Mouse (Mus musculus): ENCODE results near the gene Ckmt2. TPM values are rescaled to one million over a fixed set of nuclear protein-coding genes. Genes with fewer than 3 reads are reported as not detected.

Gene Ckmt2
- 1,000 to 10,000 TPM; 1,267 to 1,509 TPM for total RNA-seq (2021)
- long read RNA-seq, experiment 1, transcript Ckmt2-201 (10 exons, 1,486 nt) = major isoform, 1,388 of 1,448 reads
- long read RNA-seq, experiment 1, partial matches to known transcripts = 42 of 1,448 reads
- long read RNA-seq, experiment 1, other reads (novel, unspliced or antisense) = 18 of 1,448 reads
- long read RNA-seq, experiment 2, transcript Ckmt2-201 (10 exons, 1,486 nt) = major isoform, 715 of 759 reads
- long read RNA-seq, experiment 2, partial matches to known transcripts = 32 of 759 reads
- long read RNA-seq, experiment 2, other reads (novel, unspliced or antisense) = 12 of 759 reads

DNA sequence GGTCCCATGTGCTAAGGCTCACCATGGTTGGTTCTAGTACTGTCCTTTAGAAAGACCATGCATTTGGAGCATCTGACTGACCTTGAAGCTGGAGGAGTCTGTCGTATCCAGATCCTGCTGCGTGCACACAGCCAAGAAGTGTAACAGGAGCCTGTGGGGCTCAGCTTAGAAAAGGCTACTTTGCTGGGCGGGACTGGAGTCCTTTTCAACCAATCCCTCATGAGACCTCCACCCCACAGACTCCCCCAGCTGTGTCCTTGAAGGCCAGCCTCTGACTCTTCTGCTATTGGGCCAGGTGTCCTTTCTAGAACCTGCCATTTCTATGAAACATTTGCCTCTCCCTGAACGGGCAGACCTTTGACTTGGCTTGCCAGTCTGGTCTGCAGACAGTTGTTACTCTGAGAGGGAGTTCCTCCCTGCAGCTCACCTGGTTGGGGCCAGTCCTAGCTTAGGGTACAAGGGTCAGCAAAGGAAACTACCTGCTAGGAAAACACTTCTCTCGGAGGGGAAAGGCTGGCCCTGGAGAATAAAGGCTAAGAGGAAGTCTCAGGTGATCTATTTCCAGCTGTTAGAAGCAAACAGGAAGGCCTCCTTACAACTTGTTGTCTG lies at the start of gene Ckmt2:
Ckmt2 (minus strand) TSS at position 145 of the 609 bp plus-strand sequence.
- peak; percentile 86 for DNase-seq (ENCODE audit: low spot score)

DNA sequence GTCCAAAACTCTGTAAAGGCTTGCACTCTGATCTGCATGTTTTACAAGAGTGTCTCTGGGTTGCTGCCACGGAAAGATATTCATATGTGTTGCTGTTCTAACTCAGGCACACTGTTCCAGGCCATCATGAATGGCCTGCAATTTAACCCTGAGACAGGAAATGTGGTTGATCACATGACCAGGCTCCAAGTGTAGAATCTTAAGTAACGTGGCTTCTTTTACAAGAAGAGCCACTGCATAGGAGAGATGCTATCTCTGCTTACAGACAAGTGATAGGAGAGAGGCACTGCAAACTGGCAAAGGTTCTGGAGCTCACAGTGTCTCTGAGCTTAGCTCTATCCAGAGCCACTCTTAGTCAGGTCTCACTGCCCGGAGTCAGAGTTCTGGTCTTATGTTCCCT lies 44.3 kb upstream of the Ckmt2 start:
- no peak for DNase-seq (ENCODE audit: low spot score)

DNA sequence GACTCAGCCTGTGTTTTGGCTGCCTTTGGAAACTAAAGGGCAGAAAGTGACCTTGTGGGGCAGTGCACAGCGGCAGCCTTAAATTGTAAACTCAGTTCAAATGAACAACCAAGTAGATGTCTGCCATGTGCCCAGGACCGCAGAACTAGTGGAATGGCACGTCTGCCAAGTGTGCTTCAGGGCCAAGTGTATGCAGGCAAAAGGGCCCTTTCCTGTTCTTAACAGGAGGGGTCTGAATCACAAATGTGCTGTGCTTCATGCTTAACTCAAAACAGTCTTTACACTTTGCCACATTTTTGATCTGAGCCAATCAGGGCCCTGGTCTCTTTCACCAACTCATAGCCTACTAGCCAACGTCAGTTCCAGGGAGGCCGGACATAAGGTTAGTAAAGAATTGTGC lies 42.1 kb upstream of the Ckmt2 start:
- DNase-seq (ENCODE audit: low spot score) = no peak

DNA sequence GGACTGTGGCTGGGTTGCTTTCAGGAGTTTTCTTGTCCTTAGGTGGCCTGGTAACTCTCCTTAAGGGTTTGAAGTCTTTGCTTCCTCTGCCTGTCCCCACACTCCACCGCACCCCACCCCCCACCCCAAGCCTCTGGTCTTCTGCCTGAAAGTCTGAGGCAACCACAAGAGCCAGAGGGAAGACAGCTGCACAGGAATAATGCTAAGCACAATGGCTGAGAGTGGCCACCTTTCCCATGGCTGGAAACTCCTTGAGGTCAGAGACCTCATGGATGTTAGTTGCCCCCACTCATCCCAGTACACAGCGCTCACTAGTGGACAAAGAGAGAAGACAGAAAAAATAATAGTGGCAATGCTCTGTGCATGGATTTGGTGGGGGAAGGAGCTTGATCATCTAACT lies 41.1 kb upstream of the Ckmt2 start:
- no peak for DNase-seq (ENCODE audit: low spot score)

DNA sequence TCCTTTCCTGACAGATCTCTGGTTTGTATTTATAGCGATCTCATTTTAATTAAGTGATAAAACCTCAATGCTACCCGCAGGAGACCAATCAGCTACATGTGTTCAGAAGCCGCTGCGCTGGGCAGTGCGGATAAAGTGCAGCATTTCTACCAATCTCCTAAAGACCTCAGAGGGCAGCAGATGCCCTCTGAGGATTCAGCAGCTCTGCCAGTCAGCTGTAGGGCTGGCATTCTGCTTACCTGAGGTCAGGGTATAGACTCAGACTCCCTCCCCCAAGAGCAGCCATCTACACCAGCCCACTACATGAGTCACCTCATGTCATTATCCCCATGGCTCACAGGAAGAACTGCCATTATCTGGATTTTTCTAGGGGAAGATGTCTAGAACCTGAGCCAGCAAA lies 39.6 kb upstream of the Ckmt2 start:
- DNase-seq (ENCODE audit: low spot score) = no peak

DNA sequence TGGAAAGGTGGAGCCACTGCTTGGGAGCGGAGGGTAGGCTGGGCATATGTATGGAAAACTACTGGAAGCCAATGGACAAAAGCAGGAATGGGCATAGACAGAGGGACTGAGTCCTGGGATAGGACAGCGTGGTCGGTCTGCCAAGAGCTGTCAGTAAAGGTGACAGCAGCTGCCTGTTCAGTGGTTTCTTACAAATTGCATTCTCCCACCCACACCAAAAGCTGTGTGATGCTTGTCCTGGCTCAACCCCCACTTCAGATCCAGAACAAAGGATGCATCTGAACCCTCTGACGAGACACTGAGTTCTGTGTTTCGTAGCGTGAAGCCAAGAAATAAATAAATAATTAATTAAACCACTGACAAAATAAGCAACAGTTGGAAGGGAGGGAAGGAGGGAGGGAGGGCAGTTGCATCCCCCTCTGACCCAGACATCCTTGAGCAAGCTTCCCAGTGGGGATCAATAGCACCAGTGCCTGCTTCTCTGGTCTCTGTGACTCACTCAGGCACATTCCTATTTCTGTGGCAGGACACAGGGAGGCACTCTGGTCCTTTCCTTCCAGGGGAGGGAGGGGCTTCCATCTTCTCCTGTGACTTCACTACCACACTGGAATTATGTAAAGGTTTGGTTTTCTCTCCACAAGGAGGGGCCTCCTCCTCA lies 39.0 kb upstream of the Ckmt2 start:
- no peak for DNase-seq (ENCODE audit: low spot score)

DNA sequence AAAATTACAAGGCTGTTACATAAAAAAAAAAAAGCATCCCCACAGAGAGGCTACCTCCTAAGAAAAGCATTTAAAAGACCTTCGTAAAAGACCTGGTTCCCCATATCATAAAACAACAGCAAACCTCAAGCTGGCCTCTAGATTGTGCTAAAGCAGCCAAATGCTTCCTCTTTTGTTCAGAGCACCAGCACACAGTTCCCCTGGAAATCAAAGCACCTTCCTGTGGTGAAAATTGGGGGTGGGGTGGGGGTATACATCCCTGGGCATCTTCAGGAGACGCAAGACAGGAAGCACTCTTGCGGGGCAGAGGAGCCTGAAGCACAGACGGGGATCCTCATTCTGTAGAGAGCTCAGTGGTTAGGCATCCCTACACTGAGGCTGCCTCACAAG lies 38.5 kb upstream of the Ckmt2 start:
- DNase-seq (ENCODE audit: low spot score) = no peak

DNA sequence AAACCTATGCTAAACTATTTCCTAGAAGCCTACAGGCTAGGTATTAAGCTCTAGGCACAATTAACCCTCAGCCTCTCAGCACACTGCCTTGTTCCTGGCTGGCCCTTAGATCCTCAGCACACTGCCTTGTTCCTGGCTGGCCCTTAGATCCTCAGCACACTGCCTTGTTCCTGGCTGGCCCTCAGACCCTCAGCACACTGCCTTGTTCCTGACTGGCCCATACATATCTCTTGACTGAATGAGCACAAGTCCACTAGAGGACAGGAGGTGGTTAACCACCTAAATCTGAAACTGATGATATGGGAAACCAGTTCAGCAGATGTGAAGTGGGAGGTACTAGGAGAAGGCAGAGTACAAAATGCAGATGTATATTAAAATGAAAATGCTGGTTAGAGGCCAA lies 35.0 kb upstream of the Ckmt2 start:
- no peak for DNase-seq (ENCODE audit: low spot score)

DNA sequence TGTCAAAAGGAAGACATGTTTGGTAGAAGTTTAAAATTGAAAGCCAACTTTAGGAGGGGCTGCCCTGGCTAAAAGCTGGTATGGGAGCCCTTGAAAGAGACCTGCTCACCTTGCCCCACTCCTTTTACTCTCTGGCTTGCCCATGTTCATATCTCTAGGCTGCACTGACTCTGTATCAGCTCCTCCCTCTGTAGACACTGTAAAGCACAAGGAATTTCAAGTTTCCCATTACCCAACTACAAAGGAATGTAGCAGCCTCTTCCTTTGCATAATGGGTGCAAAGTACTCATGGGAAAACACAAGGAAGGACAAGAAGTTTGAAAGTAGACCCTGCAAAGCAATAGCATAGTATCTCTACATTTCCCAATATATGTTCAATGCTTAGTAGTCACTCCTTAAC lies 34.5 kb upstream of the Ckmt2 start:
- no peak for DNase-seq (ENCODE audit: low spot score)

DNA sequence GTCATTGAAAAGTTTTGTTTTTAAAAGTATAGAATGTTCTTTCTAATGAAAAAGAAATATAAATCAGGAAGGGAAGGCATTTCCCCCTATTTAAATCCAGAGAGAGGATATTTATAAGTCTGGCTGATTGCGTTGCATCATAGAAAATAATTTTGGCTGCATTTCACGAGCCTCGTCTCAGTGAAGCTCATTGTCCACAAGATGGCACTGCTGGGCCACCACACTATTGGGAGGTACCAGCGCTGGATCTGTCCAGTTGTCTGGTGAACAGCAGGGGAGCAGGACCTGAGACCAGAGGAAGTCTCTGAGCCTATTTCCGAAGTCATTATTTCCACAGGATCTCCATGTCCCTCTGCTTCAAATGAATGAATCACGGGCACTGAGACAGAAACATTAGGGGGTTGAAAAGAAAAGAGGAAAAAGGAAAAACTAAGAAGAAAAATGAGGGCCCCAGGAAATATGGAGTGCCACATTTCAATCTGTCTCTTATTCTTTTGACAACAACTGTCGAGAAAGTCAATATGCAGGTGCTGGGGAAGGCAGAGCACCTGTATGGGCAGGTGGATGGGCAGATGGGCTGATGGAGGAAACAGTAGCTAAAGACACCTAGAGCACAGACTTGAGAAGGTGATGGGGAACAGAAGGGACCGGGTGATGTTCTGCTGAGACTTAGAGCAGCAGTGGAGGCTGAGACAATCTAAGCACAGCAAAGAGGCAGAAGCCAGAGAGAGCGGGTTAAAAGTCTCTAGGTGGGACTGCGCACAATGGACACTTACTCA lies 31.7 kb upstream of the Ckmt2 start:
- peak; percentile 86 for DNase-seq (ENCODE audit: low spot score)

DNA sequence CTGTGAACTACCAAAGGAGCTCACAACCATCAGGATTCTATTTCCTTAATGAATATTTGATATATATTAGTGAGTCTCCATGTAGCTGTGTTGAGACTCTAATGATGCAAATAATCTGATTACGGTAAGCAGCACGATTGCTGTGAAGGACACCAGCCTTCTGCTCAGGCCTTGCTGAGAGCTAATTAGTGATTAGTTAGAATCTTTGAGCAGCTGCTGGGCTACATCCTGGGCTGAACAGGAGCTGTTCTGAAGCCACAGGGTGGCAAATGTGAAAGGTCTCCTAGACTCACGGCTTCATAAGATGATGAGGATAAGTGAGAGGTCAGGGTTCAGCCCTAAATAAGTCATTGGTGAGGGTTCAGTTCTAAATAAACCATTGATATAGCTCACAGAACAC lies 29.7 kb upstream of the Ckmt2 start:
- DNase-seq (ENCODE audit: low spot score) = no peak

DNA sequence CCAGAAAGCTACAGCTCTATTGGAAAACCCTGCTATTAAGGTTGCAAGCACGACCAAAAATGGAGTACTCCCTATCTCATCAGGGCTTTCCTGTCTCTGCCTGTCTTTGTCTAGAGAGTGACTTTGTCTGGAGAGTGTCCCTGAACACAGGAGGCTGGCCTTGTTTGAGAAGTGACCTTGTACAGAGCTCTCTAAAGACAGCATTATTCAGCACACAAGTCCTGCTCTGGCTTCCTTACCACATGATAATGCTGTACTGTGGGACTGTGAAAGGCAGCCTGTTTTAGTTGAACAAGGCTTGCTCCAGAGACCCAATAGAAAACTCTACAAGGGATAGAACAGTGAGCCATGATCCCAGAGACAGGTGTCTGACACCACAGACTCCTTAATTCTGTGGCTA lies 19.8 kb upstream of the Ckmt2 start:
- no peak for DNase-seq (ENCODE audit: low spot score)

DNA sequence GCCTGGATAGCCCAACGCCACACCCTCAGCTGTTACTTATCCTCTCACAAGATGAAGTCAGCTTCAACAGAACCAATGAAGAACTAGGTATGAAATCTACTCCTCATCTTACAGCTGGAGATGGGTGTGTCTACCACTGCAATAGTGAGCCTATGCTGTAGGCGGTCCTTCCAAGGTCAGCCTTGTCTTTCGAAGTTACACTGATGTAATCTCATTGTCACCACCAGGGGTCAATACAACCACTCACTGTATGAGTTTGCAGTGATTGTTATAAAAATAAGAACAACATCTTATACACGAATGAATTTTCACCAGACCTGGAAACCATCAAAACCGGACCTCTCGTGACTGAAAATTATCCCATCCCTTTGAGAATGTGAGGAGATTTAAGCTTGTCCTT lies 16.4 kb upstream of the Ckmt2 start:
- DNase-seq (ENCODE audit: low spot score) = no peak

DNA sequence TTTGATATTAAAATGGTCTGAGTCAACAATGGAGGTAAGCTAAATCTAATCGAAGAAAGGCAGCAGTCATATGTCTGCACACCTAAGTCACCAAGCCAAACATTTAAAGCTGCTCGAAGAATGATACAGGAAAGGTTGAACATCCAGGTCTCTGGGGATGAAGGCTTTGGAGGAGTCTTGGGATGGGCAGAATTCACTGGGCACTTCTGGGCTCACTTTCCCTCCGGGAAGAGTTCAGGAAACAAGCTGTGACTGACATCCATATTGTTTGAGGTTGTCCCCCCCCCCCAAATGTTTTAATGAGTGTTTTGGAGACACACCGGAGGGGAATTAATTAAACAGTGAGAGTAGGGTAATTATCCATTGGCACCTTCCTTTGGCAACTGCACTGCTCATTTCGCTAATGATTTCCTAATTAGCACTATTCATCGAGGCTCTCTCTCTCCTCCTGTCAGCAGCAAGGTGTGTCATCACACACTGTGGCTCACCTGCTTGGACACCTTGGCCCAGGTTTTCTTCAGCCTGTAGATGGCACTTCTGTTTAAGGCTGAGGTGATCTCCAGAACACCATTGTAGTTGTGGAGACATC lies 13.4 kb upstream of the Ckmt2 start:
- DNase-seq (ENCODE audit: low spot score) = no peak

DNA sequence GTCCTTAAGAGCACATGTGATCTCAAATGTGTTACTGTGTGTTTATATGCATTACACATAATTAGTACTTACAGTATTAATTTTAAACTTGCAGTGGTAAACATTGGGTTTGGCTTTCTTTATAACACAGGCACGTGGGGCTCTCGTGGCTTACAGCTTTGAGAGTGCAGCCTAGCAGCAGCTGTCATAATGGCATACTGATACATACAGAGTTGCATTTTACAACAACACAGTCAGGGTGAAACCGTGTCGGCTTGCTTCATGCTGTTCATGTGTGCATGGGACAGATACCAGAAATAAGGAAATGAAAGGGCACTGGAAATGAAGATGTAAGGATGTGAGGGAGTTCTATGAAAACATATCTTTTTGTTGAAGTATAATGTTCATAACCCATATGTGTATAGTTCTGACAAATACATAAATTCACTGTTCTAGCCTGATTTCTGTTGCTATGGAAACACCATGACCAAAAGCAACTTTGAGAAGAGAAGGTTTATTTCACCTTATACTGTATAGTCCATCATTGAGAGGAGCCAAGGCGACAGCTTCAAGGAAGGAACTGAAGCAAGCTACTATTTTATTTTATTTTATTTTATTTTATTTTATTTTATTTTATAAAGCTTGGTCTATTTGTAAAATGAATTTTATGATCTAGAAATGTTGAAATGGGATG lies 8.2 kb upstream of the Ckmt2 start:
- DNase-seq (ENCODE audit: low spot score) = no peak

DNA sequence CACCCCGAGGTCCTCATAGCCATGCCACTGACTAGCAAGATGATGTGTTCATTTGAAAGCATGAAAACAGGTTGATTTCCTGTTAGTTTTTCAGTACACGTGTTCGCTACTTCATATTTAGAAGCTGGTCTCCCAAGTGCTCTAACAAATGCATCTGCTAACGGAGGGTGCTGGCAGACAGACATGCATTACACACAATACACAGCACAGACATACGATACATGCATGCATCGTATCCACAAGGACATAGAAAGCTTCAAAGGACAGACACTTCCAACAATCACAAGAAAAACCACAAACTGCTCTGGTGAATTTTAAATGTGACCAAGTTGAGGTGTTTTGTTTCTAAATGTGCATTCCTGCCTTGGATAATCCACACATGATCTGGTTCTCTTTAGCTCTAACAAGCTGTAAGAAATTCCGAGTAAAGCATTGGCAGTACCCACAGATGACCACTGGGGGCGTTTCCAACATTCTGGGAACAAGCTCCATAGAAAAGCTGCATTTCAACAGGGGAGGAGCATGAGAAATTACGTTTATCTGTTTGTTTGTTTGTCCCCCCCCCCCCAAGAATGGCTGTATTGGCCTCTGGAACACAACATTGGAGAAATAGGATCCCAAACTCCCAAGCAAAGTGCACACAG lies 5.3 kb upstream of the Ckmt2 start:
- peak; percentile 43 for DNase-seq (ENCODE audit: low spot score)

DNA sequence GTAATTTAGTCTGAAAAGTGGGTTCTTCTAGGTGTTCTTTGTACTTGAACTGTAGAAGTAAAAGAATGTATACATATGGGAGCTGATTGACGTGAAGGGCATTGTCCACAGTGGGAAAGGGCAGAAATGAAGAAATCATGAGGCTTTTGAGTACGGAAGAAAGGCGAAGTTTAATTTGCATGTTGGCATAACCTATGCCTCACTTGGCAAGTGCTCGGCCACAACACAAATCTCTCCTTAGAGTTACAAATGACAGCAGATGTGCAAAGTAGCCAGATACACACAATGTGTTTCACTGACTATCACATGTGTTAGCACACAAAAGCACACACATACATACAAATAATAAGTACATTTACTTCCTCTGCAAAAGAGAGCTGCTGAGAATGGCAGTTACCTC lies 3.6 kb upstream of the Ckmt2 start:
- DNase-seq (ENCODE audit: low spot score) = no peak

DNA sequence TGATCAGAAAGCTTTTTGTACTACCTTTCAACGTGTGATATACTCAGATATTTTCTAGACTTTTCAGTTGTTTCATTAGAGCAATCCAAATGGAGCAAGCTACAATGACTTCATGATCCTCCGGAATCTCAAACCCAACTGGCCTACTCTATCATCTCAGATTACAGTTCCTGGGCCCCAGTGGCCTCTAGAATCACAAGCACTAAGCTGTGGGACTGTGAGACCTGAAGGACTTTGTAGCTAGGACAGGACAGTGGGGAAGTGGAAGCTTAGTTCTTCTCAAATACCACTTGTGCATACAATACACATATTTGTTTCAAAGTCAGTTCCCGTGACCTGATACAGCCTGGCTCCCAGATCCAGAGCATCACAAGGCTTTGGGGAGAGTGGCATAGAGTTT lies 1.3 kb upstream of the Ckmt2 start:
- DNase-seq (ENCODE audit: low spot score) = peak; percentile 37

DNA sequence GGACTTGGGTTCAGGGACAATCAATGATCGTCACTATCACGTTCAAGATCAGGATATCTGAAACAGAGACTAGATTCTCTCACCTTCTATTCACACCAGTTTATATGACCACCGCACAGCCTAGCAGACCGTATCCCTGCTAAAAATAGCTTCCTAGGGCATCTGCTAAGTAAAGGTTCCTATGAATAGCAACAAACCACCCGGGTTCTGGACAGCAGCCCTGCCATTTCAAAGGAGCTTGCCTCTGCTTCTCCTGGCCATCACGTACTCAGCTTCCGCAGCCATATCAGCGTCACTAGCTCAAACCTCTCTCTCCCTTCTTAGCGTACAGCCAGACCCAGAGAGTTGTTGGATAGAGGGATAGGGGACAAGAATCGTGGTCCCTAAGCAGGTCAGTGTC lies 665 bp upstream of the Ckmt2 start:
- peak; percentile 84 for DNase-seq (ENCODE audit: low spot score)

DNA sequence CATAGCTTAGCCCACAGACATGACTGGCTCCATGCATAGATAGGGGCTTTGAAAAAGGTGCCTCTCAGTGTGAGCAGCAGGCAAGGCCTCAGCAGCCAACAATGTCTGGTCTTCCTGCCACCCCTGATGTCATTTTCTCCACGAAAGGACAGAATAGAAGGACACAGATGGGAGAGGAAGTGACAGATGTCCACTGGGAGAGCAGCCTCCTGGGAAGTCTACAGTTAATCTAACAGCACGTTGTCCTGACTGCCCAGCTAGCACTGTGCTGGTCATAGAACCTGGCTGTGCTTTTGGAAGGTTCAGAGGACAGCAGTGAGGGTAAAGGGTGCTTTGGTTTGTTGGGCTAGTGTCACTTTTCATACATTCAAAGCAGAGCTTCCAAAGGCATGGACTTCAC lies 1.1 kb downstream of the Ckmt2 start:
- DNase-seq (ENCODE audit: low spot score) = no peak

DNA sequence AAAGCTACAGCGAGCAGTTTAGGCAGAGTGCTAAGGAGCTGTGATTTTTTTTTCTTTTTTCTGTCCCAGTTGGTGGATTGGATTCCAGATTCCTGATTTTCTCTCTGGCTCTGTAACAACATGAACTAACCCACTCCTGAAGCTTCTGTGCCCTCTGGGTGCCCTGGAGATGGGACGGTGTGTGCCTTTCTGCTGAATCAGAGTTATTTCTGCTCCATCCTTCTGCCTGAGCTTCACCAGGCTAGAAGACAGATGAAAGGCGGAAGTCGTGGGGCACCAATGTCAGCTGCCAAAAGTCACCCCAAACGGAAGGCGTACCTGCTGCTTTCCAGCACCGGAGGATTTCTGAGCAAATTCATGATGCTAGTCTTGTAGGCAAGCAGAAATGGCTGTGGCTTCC lies 2.1 kb downstream of the Ckmt2 start:
- no peak for DNase-seq (ENCODE audit: low spot score)
